19 mouse cellular contexts compared by ENCODE assay signal in the genomic region with DNA sequence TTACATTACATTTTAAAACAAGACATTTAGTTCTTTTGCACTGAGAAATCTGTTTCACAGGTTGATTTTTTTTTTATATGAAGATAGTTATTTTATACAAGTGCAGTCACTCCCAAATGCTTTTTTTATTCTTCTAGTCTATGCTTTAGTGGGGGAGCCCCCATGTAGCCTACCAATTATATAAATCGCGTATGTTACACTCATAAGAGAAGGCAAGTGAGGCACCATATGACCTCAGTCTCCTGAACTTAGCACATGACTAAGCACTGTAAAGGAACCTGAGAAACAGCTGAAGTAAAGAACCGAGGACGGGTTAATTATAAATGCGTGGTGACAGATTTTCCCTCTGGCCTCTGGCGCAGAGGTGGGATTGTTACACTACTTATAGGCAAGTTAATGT. TPM values are rescaled to one million over a fixed set of nuclear protein-coding genes. Genes with fewer than 3 reads are reported as not detected.
DNase-seq lines count a peak whose midpoint lies in the region; ATAC-seq lines count a peak whose summit lies in the region.
"Had no signal": no experiment of that assay in that cellular context is flagged by ENCODE, and none has a peak within 500 bp of the region (broad histone marks: within the 10 kb centered on the region; RNA-seq: fewer than 3 reads in every experiment).

No protein-coding gene starts in this region.

- H3K27me3 ChIP-seq in kidney, embryonic 14.5 days (ENCODE audit: control insufficient read depth, insufficient read depth, low read length): no peaks in the 10 kb centered on the region
- H3K27me3 ChIP-seq in intestine, embryonic 16.5 days (replicated peaks; ENCODE audit: control insufficient read depth, insufficient read depth, low read length): no peaks in the 10 kb centered on the region
- H3K27me3 ChIP-seq: hindbrain, embryonic 15.5 days; liver, embryonic 13.5 days; midbrain, embryonic 12.5 days; stomach, embryonic 15.5 days had no signal

- ATAC-seq in kidney, embryonic 14.5 days (ENCODE audit: low FRiP score, low TSS enrichment): peak; percentile 20; the same call in 1 of the 2 replicates
- peak; percentile 37; the same call in 1 of the 2 replicates for ATAC-seq in intestine, embryonic 16.5 days
- ATAC-seq: forebrain, postnatal 0 days had no signal

- no peaks in the 10 kb centered on the region for H3K9me3 ChIP-seq in kidney, embryonic 14.5 days (ENCODE audit: control insufficient read depth, low read length)
- no peaks in the 10 kb centered on the region for H3K9me3 ChIP-seq in intestine, embryonic 16.5 days (ENCODE audit: control insufficient read depth, low read length)
- H3K9me3 ChIP-seq: forebrain, embryonic 10.5 days; heart, embryonic 10.5 days; hindbrain, embryonic 15.5 days; liver, embryonic 13.5 days; midbrain, embryonic 12.5 days; stomach, embryonic 15.5 days had no signal

- H3K9ac ChIP-seq in kidney, embryonic 14.5 days (ENCODE audit: low read depth, low read length): no peak overlapping the region
- H3K9ac ChIP-seq in intestine, embryonic 16.5 days (ENCODE audit: low read depth, low read length): no peak overlapping the region
- H3K9ac ChIP-seq: forebrain, postnatal 0 days; hindbrain, embryonic 15.5 days; liver, embryonic 13.5 days; midbrain, embryonic 12.5 days; stomach, embryonic 15.5 days had no signal

- H3K4me3 ChIP-seq in kidney, embryonic 14.5 days (ENCODE audit: low read length): no peak overlapping the region
- no peak overlapping the region for H3K4me3 ChIP-seq in intestine, embryonic 16.5 days (ENCODE audit: low read length)
- H3K4me3 ChIP-seq: forebrain, embryonic 10.5 days; heart, embryonic 10.5 days; hindbrain, embryonic 15.5 days; liver, embryonic 13.5 days; midbrain, embryonic 12.5 days; stomach, embryonic 15.5 days had no signal

- H3K4me2 ChIP-seq in kidney, embryonic 14.5 days (replicated peaks; ENCODE audit: low read depth, low read length): no peak overlapping the region
- no peak overlapping the region for H3K4me2 ChIP-seq in intestine, embryonic 16.5 days (ENCODE audit: low read depth, low read length)
- H3K4me2 ChIP-seq: hindbrain, embryonic 15.5 days; liver, embryonic 13.5 days; midbrain, embryonic 12.5 days; stomach, embryonic 15.5 days had no signal

- H3K27ac ChIP-seq in kidney, embryonic 14.5 days (ENCODE audit: low read depth, low read length): no peak overlapping the region
- H3K27ac ChIP-seq in intestine, embryonic 16.5 days (ENCODE audit: low read length): no peak overlapping the region
- H3K27ac ChIP-seq: forebrain, embryonic 10.5 days; heart, embryonic 10.5 days; hindbrain, embryonic 15.5 days; liver, embryonic 13.5 days; midbrain, embryonic 12.5 days had no signal

- no peak for DNase-seq in kidney, adult 18-20 months
- DNase-seq in right cerebral cortex, adult 18-20 months: peak; percentile 46
- no peak for DNase-seq in right cerebral cortex, postnatal 14 days
- peak; percentile 65 for DNase-seq in telencephalon, adult 2 months (ENCODE audit: low read depth, low spot score)
- no peak for DNase-seq in retina, embryonic 14.5 days (ENCODE audit: low spot score)
- DNase-seq in adrenal gland, postnatal 36 days: no peak
- DNase-seq: B cell, adult 2 months; cerebellum, adult 8-10 months; forebrain, postnatal 0 days; layer of hippocampus, postnatal 36 days; liver, embryonic 13.5 days; lung, adult 2 months had no signal

- 54% methylated on average over 6 of the region's 6 CpGs for WGBS in kidney, embryonic 14.5 days
- WGBS in intestine, embryonic 16.5 days: 73% methylated on average over 6 of the region's 6 CpGs

- H3K36me3 ChIP-seq in kidney, embryonic 14.5 days (ENCODE audit: control insufficient read depth, insufficient read depth, low read length): no peaks in the 10 kb centered on the region
- H3K36me3 ChIP-seq in intestine, embryonic 16.5 days (ENCODE audit: control insufficient read depth, insufficient read depth, low read length): no peaks in the 10 kb centered on the region
- H3K36me3 ChIP-seq: heart, embryonic 10.5 days; hindbrain, embryonic 15.5 days; liver, embryonic 13.5 days; midbrain, embryonic 12.5 days; stomach, embryonic 15.5 days had no signal

- H3K4me1 ChIP-seq in kidney, embryonic 14.5 days (ENCODE audit: control insufficient read depth, insufficient read depth, low read length): no peaks in the 10 kb centered on the region; the same call in 1 of the 2 replicates
- H3K4me1 ChIP-seq in intestine, embryonic 16.5 days (ENCODE audit: control insufficient read depth, insufficient read depth, low read length): peaks cover 4% of the 10 kb centered on the region
- H3K4me1 ChIP-seq: hindbrain, embryonic 15.5 days; midbrain, embryonic 12.5 days had no signal

RNA-seq across cellular contexts. Expression of a gene that starts 43.0 kb away (rescaled TPM):
- polyA plus RNA-seq in kidney, embryonic 14.5 days (2014; fragmentation: Nextera tagmentation; extraction: Ambion mirVana): 43.8 and 63.4 TPM in 2 replicates
- 27.9 and 30.1 TPM in 2 replicates for polyA plus RNA-seq in intestine, embryonic 16.5 days (2015; fragmentation: Nextera tagmentation; extraction: Ambion mirVana)
- total RNA-seq in adrenal gland, postnatal 36 days (2021): 10 to 100 TPM; 24.0 to 43.9 TPM

Comparison
In these comparisons a context has a peak if more than half of its experiments do, and no peak if none do; other contexts are left out.
1. DNase-seq: peak in right cerebral cortex, adult 18-20 months (single experiment) and telencephalon, adult 2 months (single experiment); none in kidney, adult 18-20 months (single experiment), right cerebral cortex, postnatal 14 days (single experiment), retina, embryonic 14.5 days (single experiment) and adrenal gland, postnatal 36 days (0 of 2).